Mouse (Mus musculus): ENCODE data around the gene Phb. TPM values are rescaled to one million over a fixed set of nuclear protein-coding genes. Genes with fewer than 3 reads are reported as not detected.
A peak's percentile ranks its signal among the peaks of the same experiment; 100 is the strongest.

Phb gene
- polyA plus RNA-seq, 1 experiment from 2014 or later = 273 TPM

- Histone ChIP-seq H3K4me3 (ENCODE audit: low read depth, low read length) (no peak overlapping the region), H3K4me1 (ENCODE audit: control insufficient read depth, insufficient read depth, low read length) (peaks cover 12% of the 10 kb centered on the region), H3K27ac (ENCODE audit: low read depth, low read length) (no peak overlapping the region), H3K36me3 (ENCODE audit: control insufficient read depth, insufficient read depth, low read length) (no peaks in the 10 kb centered on the region), H3K4me2 (no peak overlapping the region), H3K27me3 (ENCODE audit: control insufficient read depth, insufficient read depth, low read length) (no peaks in the 10 kb centered on the region), H3K9ac (ENCODE audit: low read depth, low read length) (no peak overlapping the region), H3K9me3 (replicated peaks; ENCODE audit: control insufficient read depth, low read length) (no peaks in the 10 kb centered on the region)
- ATAC-seq (replicated peaks; ENCODE audit: insufficient number of reproducible peaks, low FRiP score, low TSS enrichment) = no peak
- WGBS (ENCODE audit: insufficient replicate concordance) = 80% methylated on average over 7 of the region's 7 CpGs
Measured at GRCm38 (mm10) chr11:95710478-95710877, 43.7 kb downstream of the Phb start.

GRCm38 (mm10) chr11:95712085-95712562 is 45.4 kb downstream of the Phb start:
- no peak for ATAC-seq (replicated peaks; ENCODE audit: insufficient number of reproducible peaks, low FRiP score, low TSS enrichment)
- Histone ChIP-seq H3K9me3 (replicated peaks; ENCODE audit: control insufficient read depth, low read length) (no peaks in the 10 kb centered on the region), H3K9ac (ENCODE audit: low read depth, low read length) (peak overlapping the region; percentile 96; the same call in 1 of the 2 replicates), H3K36me3 (ENCODE audit: control insufficient read depth, insufficient read depth, low read length) (no peaks in the 10 kb centered on the region), H3K4me1 (ENCODE audit: control insufficient read depth, insufficient read depth, low read length) (peaks cover 12% of the 10 kb centered on the region), H3K27ac (ENCODE audit: low read depth, low read length) (peak overlapping the region; percentile 94; the same call in 1 of the 2 replicates), H3K27me3 (ENCODE audit: control insufficient read depth, insufficient read depth, low read length) (no peaks in the 10 kb centered on the region), H3K4me2 (peak overlapping the region; percentile 98), H3K4me3 (ENCODE audit: low read depth, low read length) (peak overlapping the region; percentile 89)
- 17% methylated on average over 12 of the region's 12 CpGs for WGBS (ENCODE audit: insufficient replicate concordance)

- peak; percentile 92 for ATAC-seq (replicated peaks; ENCODE audit: insufficient number of reproducible peaks, low FRiP score, low TSS enrichment)
- under 1% methylated on average over 35 of the region's 103 CpGs for WGBS (ENCODE audit: insufficient replicate concordance)
- Histone ChIP-seq H3K27me3 (ENCODE audit: control insufficient read depth, insufficient read depth, low read length) (no peaks in the 10 kb centered on the region), H3K4me2 (peak within 1 kb of the TSS; percentile 98), H3K9me3 (replicated peaks; ENCODE audit: control insufficient read depth, low read length) (no peaks in the 10 kb centered on the region), H3K4me1 (ENCODE audit: control insufficient read depth, insufficient read depth, low read length) (peaks cover 12% of the 10 kb centered on the region), H3K36me3 (ENCODE audit: control insufficient read depth, insufficient read depth, low read length) (no peaks in the 10 kb centered on the region), H3K4me3 (ENCODE audit: low read depth, low read length) (peak within 1 kb of the TSS; percentile 89), H3K9ac (ENCODE audit: low read depth, low read length) (peak within 1 kb of the TSS; percentile 96), H3K27ac (ENCODE audit: low read depth, low read length) (peak within 1 kb of the TSS; percentile 94)
Measured at GRCm38 (mm10) chr11:95712563-95713224, 45.9 kb downstream of the Phb start, which contains the start of gene Zfp652. Gene Zfp652 (plus strand): TSS chr11:95712673.

- no peaks in the 10 kb centered on the region for H3K27me3 ChIP-seq (ENCODE audit: control insufficient read depth, insufficient read depth, low read length)
- peak overlapping the region; percentile 89 for H3K4me3 ChIP-seq (ENCODE audit: low read depth, low read length)
- peak; percentile 62 for ATAC-seq (replicated peaks; ENCODE audit: insufficient number of reproducible peaks, low FRiP score, low TSS enrichment)
- WGBS (ENCODE audit: insufficient replicate concordance) = 1% methylated on average over 33 of the region's 49 CpGs
- H3K27ac ChIP-seq (ENCODE audit: low read depth, low read length) = peak overlapping the region; percentile 94
- H3K36me3 ChIP-seq (ENCODE audit: control insufficient read depth, insufficient read depth, low read length) = no peaks in the 10 kb centered on the region
- peak overlapping the region; percentile 98 for H3K4me2 ChIP-seq
- H3K9ac ChIP-seq (ENCODE audit: low read depth, low read length) = peak overlapping the region; percentile 96
- H3K4me1 ChIP-seq (ENCODE audit: control insufficient read depth, insufficient read depth, low read length) = peaks cover 12% of the 10 kb centered on the region
- no peaks in the 10 kb centered on the region for H3K9me3 ChIP-seq (replicated peaks; ENCODE audit: control insufficient read depth, low read length)
Measured at GRCm38 (mm10) chr11:95713225-95713810, 46.6 kb downstream of the Phb start.

- H3K4me3 ChIP-seq (ENCODE audit: low read depth, low read length) = peak overlapping the region; percentile 89
- 1% methylated on average over 13 of the region's 13 CpGs for WGBS (ENCODE audit: insufficient replicate concordance)
Measured at GRCm38 (mm10) chr11:95713811-95714241, 47.1 kb downstream of the Phb start.

GRCm38 (mm10) chr11:95714411-95714810 is 47.7 kb downstream of the Phb start:
- H3K4me3 ChIP-seq (ENCODE audit: low read depth, low read length) = peak overlapping the region; percentile 89
- ATAC-seq (replicated peaks; ENCODE audit: insufficient number of reproducible peaks, low FRiP score, low TSS enrichment) = no peak
- H3K4me1 ChIP-seq (ENCODE audit: control insufficient read depth, insufficient read depth, low read length) = peaks cover 12% of the 10 kb centered on the region
- H3K9ac ChIP-seq (ENCODE audit: low read depth, low read length) = peak overlapping the region; percentile 96
- H3K4me2 ChIP-seq = peak overlapping the region; percentile 98
- no peaks in the 10 kb centered on the region for H3K27me3 ChIP-seq (ENCODE audit: control insufficient read depth, insufficient read depth, low read length)
- no peaks in the 10 kb centered on the region for H3K9me3 ChIP-seq (replicated peaks; ENCODE audit: control insufficient read depth, low read length)
- no peak overlapping the region for H3K27ac ChIP-seq (ENCODE audit: low read depth, low read length)
- 42% methylated on average over 7 of the region's 7 CpGs for WGBS (ENCODE audit: insufficient replicate concordance)
- H3K36me3 ChIP-seq (ENCODE audit: control insufficient read depth, insufficient read depth, low read length) = no peaks in the 10 kb centered on the region

More at GRCm38 (mm10) chr11:95713811-95714241, 47.1 kb downstream of the Phb start:
- Histone ChIP-seq H3K4me2 (peak overlapping the region; percentile 98), H3K27me3 (ENCODE audit: control insufficient read depth, insufficient read depth, low read length) (no peaks in the 10 kb centered on the region), H3K4me1 (ENCODE audit: control insufficient read depth, insufficient read depth, low read length) (peaks cover 12% of the 10 kb centered on the region), H3K27ac (ENCODE audit: low read depth, low read length) (0 out of 2 replicates have a peak overlapping the region, but pooled peaks have one; percentile 94), H3K9me3 (replicated peaks; ENCODE audit: control insufficient read depth, low read length) (no peaks in the 10 kb centered on the region), H3K9ac (ENCODE audit: low read depth, low read length) (peak overlapping the region; percentile 96), H3K36me3 (ENCODE audit: control insufficient read depth, insufficient read depth, low read length) (no peaks in the 10 kb centered on the region)
- no peak for ATAC-seq (replicated peaks; ENCODE audit: insufficient number of reproducible peaks, low FRiP score, low TSS enrichment)

- Histone ChIP-seq H3K4me2 (no peak overlapping the region), H3K36me3 (ENCODE audit: control insufficient read depth, insufficient read depth, low read length) (no peaks in the 10 kb centered on the region), H3K27ac (ENCODE audit: low read depth, low read length) (no peak overlapping the region), H3K4me1 (ENCODE audit: control insufficient read depth, insufficient read depth, low read length) (peaks cover 12% of the 10 kb centered on the region), H3K9me3 (replicated peaks; ENCODE audit: control insufficient read depth, low read length) (no peaks in the 10 kb centered on the region), H3K9ac (ENCODE audit: low read depth, low read length) (no peak overlapping the region), H3K4me3 (ENCODE audit: low read depth, low read length) (no peak overlapping the region), H3K27me3 (ENCODE audit: control insufficient read depth, insufficient read depth, low read length) (no peaks in the 10 kb centered on the region)
- WGBS (ENCODE audit: insufficient replicate concordance) = 74% methylated on average over 8 of the region's 8 CpGs
- ATAC-seq (replicated peaks; ENCODE audit: insufficient number of reproducible peaks, low FRiP score, low TSS enrichment) = no peak
Measured at GRCm38 (mm10) chr11:95716136-95716535, 49.4 kb downstream of the Phb start.

- H3K27ac ChIP-seq (ENCODE audit: low read depth, low read length) = no peak overlapping the region; the same call in 1 of the 2 replicates
- no peak overlapping the region for H3K4me2 ChIP-seq
- H3K9me3 ChIP-seq (replicated peaks; ENCODE audit: control insufficient read depth, low read length) = no peaks in the 10 kb centered on the region
- H3K36me3 ChIP-seq (ENCODE audit: control insufficient read depth, insufficient read depth, low read length) = no peaks in the 10 kb centered on the region
- H3K4me3 ChIP-seq (ENCODE audit: low read depth, low read length) = no peak overlapping the region
- peaks cover 7% of the 10 kb centered on the region for H3K4me1 ChIP-seq (ENCODE audit: control insufficient read depth, insufficient read depth, low read length)
- no peaks in the 10 kb centered on the region for H3K27me3 ChIP-seq (ENCODE audit: control insufficient read depth, insufficient read depth, low read length)
- no peak for ATAC-seq (replicated peaks; ENCODE audit: insufficient number of reproducible peaks, low FRiP score, low TSS enrichment)
- no peak overlapping the region for H3K9ac ChIP-seq (ENCODE audit: low read depth, low read length)
- WGBS (ENCODE audit: insufficient replicate concordance) = 79% methylated on average over 3 of the region's 3 CpGs
Measured at GRCm38 (mm10) chr11:95719356-95719755, 52.6 kb downstream of the Phb start.
